Mouse (Mus musculus) intestine, embryonic 16.5 days (tissue): ENCODE measurements around the gene Lmx1b. TPM values are rescaled to one million over a fixed set of nuclear protein-coding genes. Genes with fewer than 3 reads are reported as not detected.

Experiments used
- ATAC-seq: fragments of 200-750 bp; cut with Nextera tagmentation; 2 replicates; pipeline ENCODE4 v1.8.0; 2017; ENCODE audit warnings: moderate TSS enrichment, moderate library complexity
- H3K27ac ChIP-seq: fragments of 300-500 bp; sonication (generic); 2 replicates; pipeline ENCODE4 v1.5.1; 2014; ENCODE audit warnings: mild to moderate bottlenecking, low read length
- H3K27me3 ChIP-seq: fragments of 300-500 bp; sonication (generic); replicated peaks from 2 replicates; pipeline ENCODE4 v1.6.1; 2014; ENCODE audit warnings: low read length, control low read depth, mixed read lengths; ENCODE audit not compliant: control insufficient read depth, insufficient read depth
- H3K36me3 ChIP-seq: fragments of 300-500 bp; sonication (generic); 2 replicates; pipeline ENCODE4 v1.6.1; 2014; ENCODE audit warnings: low read length, control low read depth; ENCODE audit not compliant: control insufficient read depth, insufficient read depth
- H3K4me1 ChIP-seq: fragments of 300-500 bp; sonication (generic); 2 replicates; pipeline ENCODE4 v1.6.1; 2014; ENCODE audit warnings: low read length, control low read depth, mixed read lengths; ENCODE audit not compliant: control insufficient read depth, insufficient read depth
- H3K4me2 ChIP-seq: fragments of 300-500 bp; sonication (generic); 2 replicates; pipeline ENCODE4 v1.6.1; 2014; ENCODE audit warnings: low read depth, low read length, control low read depth
- H3K4me3 ChIP-seq: fragments of 300-500 bp; sonication (generic); 2 replicates; pipeline ENCODE4 v1.5.1; 2014; ENCODE audit warnings: mild to moderate bottlenecking, low read length
- H3K9ac ChIP-seq: fragments of 300-500 bp; sonication (generic); 2 replicates; pipeline ENCODE4 v1.6.1; 2014; ENCODE audit warnings: low read depth, low read length
- H3K9me3 ChIP-seq: fragments of 300-500 bp; sonication (generic); 2 replicates; pipeline ENCODE4 v1.6.1; 2016; ENCODE audit warnings: low read length, control low read depth; ENCODE audit not compliant: control insufficient read depth
- WGBS: fragments of 180-500 bp; shearing (Covaris S2); extraction: QIAGEN DNeasy Blood & Tissue Kit; methylation state at CpG from one replicate; pipeline ENCODE4 v1.1.7; 2014; 5-methylcytosine and 5-hydroxymethylcytosine counted together
- polyA plus RNA-seq: library from polyadenylated mRNA; unstranded; fragments of >200 nt; fragmentation: Nextera tagmentation; extraction: Ambion mirVana; gene quantifications from 2 replicates; pipeline ENCODE4 v1.2.1, GENCODE M21; 2015

Gene Lmx1b
- polyA plus RNA-seq, 1 experiment from 2014 or later, result not detected

GRCm38 (mm10) chr2:33575406-33575805 lies 64.9 kb downstream of the Lmx1b start:
- no peak overlapping the region for H3K9ac ChIP-seq
- H3K27me3 ChIP-seq, result peaks cover 41% of the 10 kb centered on the region
- no peak for ATAC-seq
- no peaks in the 10 kb centered on the region for H3K36me3 ChIP-seq
- H3K4me1 ChIP-seq, result peaks cover under 1% of the 10 kb centered on the region
- H3K9me3 ChIP-seq, result no peaks in the 10 kb centered on the region
- no peak overlapping the region for H3K4me3 ChIP-seq
- WGBS, result 38% methylated on average over 13 of the region's 13 CpGs
- no peak overlapping the region for H3K4me2 ChIP-seq
- H3K27ac ChIP-seq, result no peak overlapping the region

- Histone ChIP-seq H3K9me3 (no peaks in the 10 kb centered on the region), H3K4me3 (no peak overlapping the region), H3K27me3 (peaks cover 32% of the 10 kb centered on the region), H3K4me2 (no peak overlapping the region), H3K36me3 (no peaks in the 10 kb centered on the region), H3K27ac (no peak overlapping the region), H3K4me1 (no peaks in the 10 kb centered on the region), H3K9ac (no peak overlapping the region)
- no peak for ATAC-seq
- WGBS, result 94% methylated on average over 7 of the region's 7 CpGs
Measured at GRCm38 (mm10) chr2:33573075-33573474, 67.2 kb downstream of the Lmx1b start.

- H3K27ac ChIP-seq, result no peak overlapping the region
- no peak overlapping the region for H3K9ac ChIP-seq
- ATAC-seq, result no peak
- 28% methylated on average over 16 of the region's 16 CpGs for WGBS
- no peaks in the 10 kb centered on the region for H3K9me3 ChIP-seq
- H3K4me1 ChIP-seq, result no peaks in the 10 kb centered on the region
- no peak overlapping the region for H3K4me3 ChIP-seq
- peaks cover 28% of the 10 kb centered on the region for H3K27me3 ChIP-seq
- no peak overlapping the region for H3K4me2 ChIP-seq
- no peaks in the 10 kb centered on the region for H3K36me3 ChIP-seq
Measured at GRCm38 (mm10) chr2:33571219-33571824, 69.0 kb downstream of the Lmx1b start.

- no peak for ATAC-seq
- H3K36me3 ChIP-seq, result no peaks in the 10 kb centered on the region
- H3K4me2 ChIP-seq, result no peak overlapping the region
- H3K9me3 ChIP-seq, result no peaks in the 10 kb centered on the region
- no peaks in the 10 kb centered on the region for H3K4me1 ChIP-seq
- no peak overlapping the region for H3K27ac ChIP-seq
- 63% methylated on average over 10 of the region's 10 CpGs for WGBS
- peaks cover 28% of the 10 kb centered on the region for H3K27me3 ChIP-seq
- H3K9ac ChIP-seq, result no peak overlapping the region
- no peak overlapping the region for H3K4me3 ChIP-seq
Measured at GRCm38 (mm10) chr2:33569698-33570097, 70.6 kb downstream of the Lmx1b start.

- H3K9me3 ChIP-seq, result no peaks in the 10 kb centered on the region
- H3K4me3 ChIP-seq, result no peak overlapping the region
- no peak overlapping the region for H3K9ac ChIP-seq
- peak overlapping the region; percentile 31; the same call in 1 of the 2 replicates for H3K4me2 ChIP-seq
- WGBS, result 20% methylated on average over 9 of the region's 9 CpGs
- H3K4me1 ChIP-seq, result no peaks in the 10 kb centered on the region
- no peaks in the 10 kb centered on the region for H3K36me3 ChIP-seq
- H3K27ac ChIP-seq, result no peak overlapping the region
- ATAC-seq, result no peak
- H3K27me3 ChIP-seq, result peaks cover 28% of the 10 kb centered on the region
Measured at GRCm38 (mm10) chr2:33569240-33569639, 71.1 kb downstream of the Lmx1b start.

GRCm38 (mm10) chr2:33565886-33566285 lies 74.4 kb downstream of the Lmx1b start:
- WGBS, result 58% methylated on average over 4 of the region's 4 CpGs
- no peak overlapping the region for H3K9ac ChIP-seq
- no peak overlapping the region for H3K4me2 ChIP-seq
- no peak overlapping the region for H3K27ac ChIP-seq
- H3K4me1 ChIP-seq, result no peaks in the 10 kb centered on the region
- no peaks in the 10 kb centered on the region for H3K36me3 ChIP-seq
- no peak overlapping the region for H3K4me3 ChIP-seq
- no peaks in the 10 kb centered on the region for H3K9me3 ChIP-seq
- no peak for ATAC-seq
- peaks cover 21% of the 10 kb centered on the region; the same call in 1 of the 2 replicates for H3K27me3 ChIP-seq

- Histone ChIP-seq H3K36me3 (no peaks in the 10 kb centered on the region), H3K4me2 (no peak overlapping the region), H3K4me1 (no peaks in the 10 kb centered on the region), H3K9me3 (no peaks in the 10 kb centered on the region), H3K9ac (no peak overlapping the region), H3K4me3 (no peak overlapping the region), H3K27me3 (peaks cover 12% of the 10 kb centered on the region; the same call in 1 of the 2 replicates), H3K27ac (no peak overlapping the region)
- no peak for ATAC-seq
- 83% methylated on average over 9 of the region's 9 CpGs for WGBS
Measured at GRCm38 (mm10) chr2:33564748-33565147, 75.6 kb downstream of the Lmx1b start.

GRCm38 (mm10) chr2:33559752-33560151 lies 80.6 kb downstream of the Lmx1b start:
- H3K4me3 ChIP-seq, result no peak overlapping the region
- no peaks in the 10 kb centered on the region for H3K9me3 ChIP-seq
- 0 out of 2 replicates have a peak, but pooled peaks cover 4% of the 10 kb centered on the region for H3K27me3 ChIP-seq
- WGBS, result 12% methylated on average over 6 of the region's 6 CpGs
- 0 out of 2 replicates have a peak, but pooled peaks have one; percentile 16 for ATAC-seq
- no peaks in the 10 kb centered on the region for H3K36me3 ChIP-seq
- no peak overlapping the region for H3K9ac ChIP-seq
- no peaks in the 10 kb centered on the region for H3K4me1 ChIP-seq
- H3K27ac ChIP-seq, result no peak overlapping the region
- H3K4me2 ChIP-seq, result no peak overlapping the region

- 0 out of 2 replicates have a peak, but pooled peaks cover 4% of the 10 kb centered on the region for H3K27me3 ChIP-seq
- H3K9ac ChIP-seq, result no peak overlapping the region
- 30% methylated on average over 7 of the region's 7 CpGs for WGBS
- H3K4me1 ChIP-seq, result no peaks in the 10 kb centered on the region
- 0 out of 2 replicates have a peak, but pooled peaks have one; percentile 32 for ATAC-seq
- no peak overlapping the region for H3K4me3 ChIP-seq
- H3K4me2 ChIP-seq, result no peak overlapping the region
- no peak overlapping the region for H3K27ac ChIP-seq
- no peaks in the 10 kb centered on the region for H3K36me3 ChIP-seq
- H3K9me3 ChIP-seq, result no peaks in the 10 kb centered on the region
Measured at GRCm38 (mm10) chr2:33559334-33559733, 81.0 kb downstream of the Lmx1b start.

GRCm38 (mm10) chr2:33558233-33558632 lies 82.1 kb downstream of the Lmx1b start:
- no peak overlapping the region for H3K27ac ChIP-seq
- no peak overlapping the region for H3K4me2 ChIP-seq
- H3K9me3 ChIP-seq, result no peaks in the 10 kb centered on the region
- no peaks in the 10 kb centered on the region for H3K36me3 ChIP-seq
- H3K4me3 ChIP-seq, result no peak overlapping the region
- ATAC-seq, result no peak
- H3K27me3 ChIP-seq, result 0 out of 2 replicates have a peak, but pooled peaks cover 4% of the 10 kb centered on the region
- H3K4me1 ChIP-seq, result no peaks in the 10 kb centered on the region
- H3K9ac ChIP-seq, result no peak overlapping the region
- 6% methylated on average over 6 of the region's 6 CpGs for WGBS
